Mouse (Mus musculus) brain, embryonic 14.5 days (tissue): ENCODE measurements around the gene Tsfm.

Source experiments
- CTCF ChIP-seq: fragments of 200-500 bp; IDR thresholded peaks from 2 replicates; pipeline ENCODE4 v1.5.1; 2012; ENCODE audit warnings: inconsistent platforms, mild to moderate bottlenecking, moderate library complexity, borderline replicate concordance; ENCODE audit not compliant: insufficient read depth, insufficient read length; ENCODE audit errors: extremely low read depth
- POLR2A ChIP-seq: fragments of 200-500 bp; IDR thresholded peaks from 2 replicates; pipeline ENCODE4 v1.6.1; 2012; ENCODE audit warnings: mild to moderate bottlenecking, inconsistent platforms, borderline replicate concordance; ENCODE audit not compliant: poor library complexity, insufficient read depth, insufficient read length, severe bottlenecking; ENCODE audit errors: extremely low read depth

GRCm38 (mm10) chr10:127061085-127061484 is 30.4 kb upstream of the Tsfm start:
- TF ChIP-seq POLR2A: no peak
- TF ChIP-seq CTCF: no peak
